Mouse (Mus musculus): ENCODE measurements around the gene Ly75. TPM values are rescaled to one million over a fixed set of nuclear protein-coding genes. Genes with fewer than 3 reads are reported as not detected.

Ly75 gene
- polyA plus RNA-seq, 1 experiment from 2014 or later = 1.7 TPM

GRCm38 (mm10) chr2:60365820-60366610 lies 17.1 kb downstream of the Ly75 start:
- TF ChIP-seq CTCF (IDR thresholded peaks at IDR 0.05) (no peak), EP300 (IDR thresholded peaks at IDR 0.05) (no peak)
- WGBS = 62% methylated on average over 5 of the region's 5 CpGs
- Histone ChIP-seq H3K9ac (replicated peaks; ENCODE audit: low read depth) (no peak overlapping the region), H3K36me3 (ENCODE audit: insufficient read depth, low read length) (no peaks in the 10 kb centered on the region), H3K27ac (ENCODE audit: low read length) (no peak overlapping the region), H3K4me3 (ENCODE audit: low read depth, low read length) (no peak overlapping the region), H3K4me1 (ENCODE audit: insufficient read depth, low read depth, low read length) (no peaks in the 10 kb centered on the region), H3K27me3 (replicated peaks; ENCODE audit: insufficient read depth, low read length) (no peaks in the 10 kb centered on the region), H3K4me2 (replicated peaks; ENCODE audit: low read depth, low read length) (no peak overlapping the region), H3K9me3 (ENCODE audit: low read length) (no peaks in the 10 kb centered on the region)
- ATAC-seq (no peak), DNase-seq (ENCODE audit: low spot score) (no peak)

GRCm38 (mm10) chr2:60365138-60365775 lies 17.8 kb downstream of the Ly75 start:
- ATAC-seq = no peak
- Histone ChIP-seq H3K4me3 (ENCODE audit: low read depth, low read length) (no peak overlapping the region), H3K4me2 (replicated peaks; ENCODE audit: low read depth, low read length) (no peak overlapping the region), H3K36me3 (ENCODE audit: insufficient read depth, low read length) (no peaks in the 10 kb centered on the region), H3K4me1 (ENCODE audit: insufficient read depth, low read depth, low read length) (no peaks in the 10 kb centered on the region), H3K9ac (replicated peaks; ENCODE audit: low read depth) (no peak overlapping the region), H3K27ac (ENCODE audit: low read length) (no peak overlapping the region), H3K27me3 (replicated peaks; ENCODE audit: insufficient read depth, low read length) (no peaks in the 10 kb centered on the region), H3K9me3 (ENCODE audit: low read length) (no peaks in the 10 kb centered on the region)
- TF ChIP-seq CTCF (IDR thresholded peaks at IDR 0.05) = no peak
- no peak for TF ChIP-seq EP300 (IDR thresholded peaks at IDR 0.05)
- 57% methylated on average over 7 of the region's 7 CpGs for WGBS
- DNase-seq (ENCODE audit: low spot score) = no peak

GRCm38 (mm10) chr2:60362146-60362545 lies 21.0 kb downstream of the Ly75 start:
- WGBS = 87% methylated on average over 6 of the region's 6 CpGs
- DNase-seq (ENCODE audit: low spot score) (no peak), ATAC-seq (no peak)
- H3K27me3 ChIP-seq (replicated peaks; ENCODE audit: insufficient read depth, low read length) = no peaks in the 10 kb centered on the region
- H3K9ac ChIP-seq (replicated peaks; ENCODE audit: low read depth) = no peak overlapping the region
- H3K36me3 ChIP-seq (ENCODE audit: insufficient read depth, low read length) = no peaks in the 10 kb centered on the region
- H3K4me1 ChIP-seq (ENCODE audit: insufficient read depth, low read depth, low read length) = no peaks in the 10 kb centered on the region
- H3K4me2 ChIP-seq (replicated peaks; ENCODE audit: low read depth, low read length) = no peak overlapping the region
- TF ChIP-seq EP300 (IDR thresholded peaks at IDR 0.05) (no peak), CTCF (IDR thresholded peaks at IDR 0.05) (no peak)
- H3K27ac ChIP-seq (ENCODE audit: low read length) = no peak overlapping the region
- no peaks in the 10 kb centered on the region for H3K9me3 ChIP-seq (ENCODE audit: low read length)
- no peak overlapping the region for H3K4me3 ChIP-seq (ENCODE audit: low read depth, low read length)

- H3K4me2 ChIP-seq (replicated peaks; ENCODE audit: low read depth, low read length) = no peak overlapping the region
- no peaks in the 10 kb centered on the region for H3K36me3 ChIP-seq (ENCODE audit: insufficient read depth, low read length)
- no peak overlapping the region for H3K9ac ChIP-seq (replicated peaks; ENCODE audit: low read depth)
- no peaks in the 10 kb centered on the region for H3K9me3 ChIP-seq (ENCODE audit: low read length)
- no peak overlapping the region for H3K27ac ChIP-seq (ENCODE audit: low read length)
- ATAC-seq (no peak), DNase-seq (ENCODE audit: low spot score) (no peak)
- 92% methylated on average over 3 of the region's 3 CpGs for WGBS
- H3K4me3 ChIP-seq (ENCODE audit: low read depth, low read length) = no peak overlapping the region
- H3K27me3 ChIP-seq (replicated peaks; ENCODE audit: insufficient read depth, low read length) = no peaks in the 10 kb centered on the region
- H3K4me1 ChIP-seq (ENCODE audit: insufficient read depth, low read depth, low read length) = no peaks in the 10 kb centered on the region
- TF ChIP-seq EP300 (IDR thresholded peaks at IDR 0.05) (no peak), CTCF (IDR thresholded peaks at IDR 0.05) (no peak)
Measured at GRCm38 (mm10) chr2:60359796-60360195, 23.3 kb downstream of the Ly75 start.

- Histone ChIP-seq H3K36me3 (ENCODE audit: insufficient read depth, low read length) (no peaks in the 10 kb centered on the region), H3K27me3 (replicated peaks; ENCODE audit: insufficient read depth, low read length) (no peaks in the 10 kb centered on the region), H3K9me3 (ENCODE audit: low read length) (no peaks in the 10 kb centered on the region), H3K9ac (replicated peaks; ENCODE audit: low read depth) (no peak overlapping the region), H3K4me1 (ENCODE audit: insufficient read depth, low read depth, low read length) (0 out of 2 replicates have a peak, but pooled peaks cover 3% of the 10 kb centered on the region), H3K27ac (ENCODE audit: low read length) (no peak overlapping the region), H3K4me3 (ENCODE audit: low read depth, low read length) (no peak overlapping the region; the same call in 1 of the 2 replicates), H3K4me2 (replicated peaks; ENCODE audit: low read depth, low read length) (peak overlapping the region; percentile 37)
- ATAC-seq = no peak
- 19% methylated on average over 3 of the region's 3 CpGs for WGBS
- DNase-seq (ENCODE audit: low spot score) = no peak
- TF ChIP-seq CTCF (IDR thresholded peaks at IDR 0.05) = no peak
- no peak for TF ChIP-seq EP300 (IDR thresholded peaks at IDR 0.05)
Measured at GRCm38 (mm10) chr2:60355388-60355683, 27.8 kb downstream of the Ly75 start.

- no peak overlapping the region for H3K9ac ChIP-seq (replicated peaks; ENCODE audit: low read depth)
- no peaks in the 10 kb centered on the region for H3K9me3 ChIP-seq (ENCODE audit: low read length)
- no peak overlapping the region for H3K27ac ChIP-seq (ENCODE audit: low read length)
- TF ChIP-seq CTCF (IDR thresholded peaks at IDR 0.05) = peak; percentile 20; the same call in 1 of the 2 replicates
- TF ChIP-seq EP300 (IDR thresholded peaks at IDR 0.05) = no peak
- DNase-seq (ENCODE audit: low spot score) (peak; percentile 31), ATAC-seq (no peak)
- no peak overlapping the region; the same call in 1 of the 2 replicates for H3K4me3 ChIP-seq (ENCODE audit: low read depth, low read length)
- H3K27me3 ChIP-seq (replicated peaks; ENCODE audit: insufficient read depth, low read length) = no peaks in the 10 kb centered on the region
- 48% methylated on average over 18 of the region's 18 CpGs for WGBS
- 0 out of 2 replicates have a peak, but pooled peaks cover 3% of the 10 kb centered on the region for H3K4me1 ChIP-seq (ENCODE audit: insufficient read depth, low read depth, low read length)
- no peaks in the 10 kb centered on the region for H3K36me3 ChIP-seq (ENCODE audit: insufficient read depth, low read length)
- H3K4me2 ChIP-seq (replicated peaks; ENCODE audit: low read depth, low read length) = peak overlapping the region; percentile 37
Measured at GRCm38 (mm10) chr2:60354541-60355387, 28.3 kb downstream of the Ly75 start.

All from lung, postnatal 0 days (tissue).